ENCODE assay signal across 8 mouse cellular contexts in genomic region chr5:44165854-44166253, GRCm38 (mm10).
A peak's percentile ranks its signal among the peaks of the same experiment; 100 is the strongest.
DNase-seq lines count a peak whose midpoint lies in the region; ATAC-seq and TF ChIP-seq lines count a peak whose summit lies in the region.

No protein-coding gene starts in this region.

- no peak overlapping the region for H3K4me3 ChIP-seq in embryonic facial prominence, embryonic 10.5 days
- H3K4me3 ChIP-seq in lung, embryonic 14.5 days (ENCODE audit: low read depth, low read length) = no peak overlapping the region

- no peak overlapping the region for H3K4me2 ChIP-seq in lung, embryonic 14.5 days

- peak; percentile 54 for TF ChIP-seq CTCF in lung, embryonic 14.5 days (IDR thresholded peaks at IDR 0.05; ENCODE audit: low read depth)

- H3K4me1 ChIP-seq in embryonic facial prominence, embryonic 10.5 days = peaks cover 7% of the 10 kb centered on the region
- no peaks in the 10 kb centered on the region for H3K4me1 ChIP-seq in lung, embryonic 14.5 days (ENCODE audit: insufficient read depth)

- H3K9ac ChIP-seq in lung, embryonic 14.5 days = no peak overlapping the region

- peak; percentile 49 to 51 for DNase-seq in cerebellum, postnatal 36 days
- DNase-seq in cerebellum, postnatal 4 days (ENCODE audit: low spot score in 2 of 2) = no peak
- peak; percentile 18 for DNase-seq in right cerebral cortex, postnatal 14 days
- DNase-seq in right cerebral cortex, adult 2 months (ENCODE audit: low spot score in 2 of 2) = no peak
- peak; percentile 29 for DNase-seq in embryonic facial prominence, embryonic 10.5 days (ENCODE audit: low spot score)
- peak; percentile 72 for DNase-seq in lung, embryonic 14.5 days
- DNase-seq in gastrocnemius, postnatal 36 days = no peak
- no peak for DNase-seq in gastrocnemius, postnatal 25 days

- intact Hi-C loops in gastrocnemius, postnatal 36 days (cut with DNase I) = loop anchor here (2.0 kb wide), 2 partner anchors 103 to 119 kb away; no protein-coding TSS in a partner anchor

- WGBS in embryonic facial prominence, embryonic 10.5 days = 40% methylated on average over 2 of the region's 2 CpGs
- 41% methylated on average over 2 of the region's 2 CpGs for WGBS in lung, embryonic 14.5 days

- H3K27me3 ChIP-seq in embryonic facial prominence, embryonic 10.5 days (replicated peaks; ENCODE audit: low read depth, poor library complexity, severe bottlenecking) = no peaks in the 10 kb centered on the region
- H3K27me3 ChIP-seq in lung, embryonic 14.5 days (ENCODE audit: insufficient read depth, low read length) = no peaks in the 10 kb centered on the region

- no peaks in the 10 kb centered on the region for H3K36me3 ChIP-seq in embryonic facial prominence, embryonic 10.5 days (replicated peaks)
- no peaks in the 10 kb centered on the region for H3K36me3 ChIP-seq in lung, embryonic 14.5 days (ENCODE audit: insufficient read depth)

- no peaks in the 10 kb centered on the region for H3K9me3 ChIP-seq in embryonic facial prominence, embryonic 10.5 days
- no peaks in the 10 kb centered on the region for H3K9me3 ChIP-seq in lung, embryonic 14.5 days (ENCODE audit: low read depth, low read length)

- no peak for ATAC-seq in lung, embryonic 14.5 days (ENCODE audit: insufficient read depth)

- no peak overlapping the region for H3K27ac ChIP-seq in embryonic facial prominence, embryonic 10.5 days (replicated peaks)
- no peak overlapping the region for H3K27ac ChIP-seq in lung, embryonic 14.5 days (ENCODE audit: low read depth)

Comparison
In these comparisons a context has a peak if more than half of its experiments do, and no peak if none do; other contexts are left out.
1. DNase-seq: peak in cerebellum, postnatal 36 days (2 of 2), right cerebral cortex, postnatal 14 days (single experiment), embryonic facial prominence, embryonic 10.5 days (single experiment) and lung, embryonic 14.5 days (single experiment); none in cerebellum, postnatal 4 days (0 of 2), right cerebral cortex, adult 2 months (0 of 2), gastrocnemius, postnatal 36 days (0 of 2) and gastrocnemius, postnatal 25 days (single experiment).